Mouse (Mus musculus): ENCODE data around the gene Pnpla2.
A peak's percentile ranks its signal among the peaks of the same experiment; 100 is the strongest.
"Not testable (repeated sequence)": the region's sequence is repeated elsewhere in the genome, so short reads cannot be mapped to it uniquely, and the experiment has no call there.

Pnpla2 gene

DNA sequence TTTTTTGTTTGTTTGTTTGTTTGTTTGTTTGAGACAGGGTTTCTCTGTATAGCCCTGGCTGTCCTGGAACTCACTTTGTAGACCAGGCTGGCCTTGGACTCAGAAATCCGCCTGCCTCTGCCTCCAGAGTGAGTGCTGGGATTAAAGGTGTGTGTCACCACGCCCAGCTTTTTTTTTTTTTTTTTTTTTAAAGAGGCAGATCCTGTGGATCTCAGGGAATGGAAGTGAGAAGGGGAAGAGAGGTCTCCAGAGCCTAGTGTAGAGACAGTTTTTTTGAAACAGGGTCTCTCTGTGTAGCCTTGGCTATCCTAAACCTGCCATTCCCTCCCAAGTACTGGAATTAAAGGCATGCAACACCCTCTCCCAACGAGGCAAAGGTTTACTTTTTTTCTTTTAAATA is 8.6 kb upstream of the Pnpla2 start:
- not testable (repeated sequence) for DNase-seq (ENCODE audit: extremely low read depth, low read depth, low spot score)

DNA sequence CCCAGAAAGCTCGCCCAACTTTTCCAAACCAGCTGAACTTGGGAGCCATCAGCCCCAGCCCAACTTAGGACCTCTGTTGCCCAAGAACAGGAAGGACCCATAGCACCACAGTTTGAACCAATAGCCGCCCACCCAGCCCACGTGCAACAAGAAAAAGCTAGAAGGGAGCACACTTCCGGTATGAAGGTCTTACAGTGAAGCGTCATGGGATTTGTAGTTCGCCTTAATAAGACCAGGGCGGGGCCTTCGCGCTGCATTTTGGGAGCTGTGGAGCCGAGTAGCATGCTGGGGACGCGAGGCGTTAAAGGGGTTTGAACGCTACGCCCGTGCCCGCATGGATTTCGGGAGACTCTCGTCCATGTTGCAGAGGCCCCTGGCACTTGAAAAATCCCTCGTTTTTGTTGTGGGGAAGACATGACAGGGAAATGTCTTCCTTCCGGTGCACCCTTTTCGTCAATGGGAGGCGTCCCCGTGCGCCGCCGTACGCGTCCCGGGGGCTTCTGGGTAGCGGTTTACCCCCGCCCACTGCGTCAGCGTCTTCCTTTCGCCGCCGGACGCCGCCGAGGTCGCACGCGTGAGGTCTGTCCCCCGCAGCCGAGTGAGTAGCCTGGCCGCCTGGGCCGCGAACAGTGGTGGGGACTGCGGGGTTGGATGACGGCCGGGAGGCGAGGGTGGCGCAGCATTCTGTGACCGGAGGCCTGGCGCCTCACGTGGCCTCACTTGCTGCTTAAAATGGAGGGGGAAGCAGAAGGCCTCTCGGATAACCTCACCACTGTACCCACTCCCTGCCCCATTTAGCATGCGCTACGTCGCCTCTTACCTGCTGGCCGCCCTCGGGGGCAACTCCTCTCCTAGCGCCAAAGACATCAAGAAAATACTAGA is 7.6 kb upstream of the Pnpla2 start, which contains the start of gene Rplp2:
Gene Rplp2, plus strand, starts transcription at position 261 of the 882 bp plus-strand sequence.
- DNase-seq (ENCODE audit: extremely low read depth, low read depth, low spot score), result no peak

DNA sequence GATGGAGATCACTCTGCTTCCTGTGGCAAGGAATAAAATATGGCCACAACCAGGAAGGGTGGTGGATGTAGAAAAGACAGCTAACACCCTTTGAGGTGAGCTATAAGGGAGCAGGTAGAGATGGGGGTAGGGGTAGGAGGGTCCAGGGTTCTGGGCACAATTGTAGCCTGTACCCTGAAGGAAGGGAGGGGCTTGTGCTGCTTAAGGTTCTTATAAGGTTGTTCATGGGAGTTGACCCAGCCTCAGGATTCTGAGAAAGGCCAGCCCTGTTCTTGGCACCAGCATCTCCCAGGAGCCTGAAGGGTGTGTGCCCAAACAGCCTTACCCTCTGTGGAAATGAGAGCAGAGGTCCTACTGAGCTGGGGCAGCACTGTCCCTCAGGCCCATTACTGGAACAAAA is 3.1 kb upstream of the Pnpla2 start:
- DNase-seq (ENCODE audit: extremely low read depth, low read depth, low spot score), result no peak

DNA sequence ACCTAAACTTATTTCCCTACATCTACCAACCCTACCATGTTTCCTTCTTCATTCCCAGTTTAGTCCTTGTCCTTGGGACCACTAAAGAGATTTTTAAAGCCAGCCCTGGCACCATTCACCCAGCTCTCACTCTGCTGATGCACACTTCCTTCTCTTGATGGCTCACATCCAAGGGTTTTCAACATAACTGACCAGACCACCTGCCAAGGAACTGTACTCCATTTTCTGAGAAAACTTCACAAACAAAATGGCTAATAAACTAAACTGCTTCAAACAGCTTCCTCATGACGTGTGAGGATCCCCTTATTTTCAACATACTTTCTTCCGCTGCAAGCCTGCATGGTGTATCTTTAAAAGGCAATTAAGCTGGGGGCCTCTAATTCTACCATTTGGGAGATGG is 1.4 kb upstream of the Pnpla2 start:
- DNase-seq (ENCODE audit: extremely low read depth, low read depth, low spot score), result no peak

DNA sequence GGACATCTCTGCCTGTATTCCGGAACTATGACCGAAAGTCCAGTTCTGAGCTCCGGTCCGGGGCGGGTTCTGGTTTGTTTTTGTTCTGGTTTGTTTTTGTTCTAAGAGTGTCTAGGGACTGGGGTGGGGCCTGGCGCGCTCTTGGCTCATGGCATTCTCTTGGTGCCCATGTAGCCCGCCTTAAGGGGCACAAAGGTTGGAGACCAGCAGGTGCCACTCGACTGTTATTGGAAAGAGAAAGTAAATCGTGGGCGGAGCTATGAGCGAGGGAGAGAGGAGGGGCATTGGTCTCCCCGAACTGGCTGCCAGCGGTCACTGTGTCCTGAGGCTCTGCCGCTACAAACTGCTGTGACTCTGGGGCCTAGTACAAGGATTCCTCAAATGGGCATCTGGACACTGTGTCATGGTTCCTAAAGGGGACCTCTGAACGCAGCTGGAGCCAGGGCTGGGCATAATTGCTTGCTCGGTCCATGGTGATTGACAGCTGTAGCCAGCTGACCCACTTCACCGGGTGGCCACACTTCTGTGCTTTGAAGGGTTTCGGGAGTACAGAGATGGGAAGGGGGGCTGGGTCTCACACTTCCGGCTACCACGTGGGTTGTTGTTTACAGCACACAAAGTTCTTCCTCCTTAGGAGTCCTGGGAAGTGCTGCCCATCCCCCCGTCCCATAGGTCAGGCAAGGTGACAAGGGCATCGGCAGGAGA is 764 bp downstream of the Pnpla2 start:
- no peak for DNase-seq (ENCODE audit: extremely low read depth, low read depth, low spot score)

- no peak for DNase-seq (ENCODE audit: extremely low read depth, low read depth, low spot score)
Measured at GRCm38 (mm10) chr7:141456739-141457138, 1.7 kb downstream of the Pnpla2 start.

DNA sequence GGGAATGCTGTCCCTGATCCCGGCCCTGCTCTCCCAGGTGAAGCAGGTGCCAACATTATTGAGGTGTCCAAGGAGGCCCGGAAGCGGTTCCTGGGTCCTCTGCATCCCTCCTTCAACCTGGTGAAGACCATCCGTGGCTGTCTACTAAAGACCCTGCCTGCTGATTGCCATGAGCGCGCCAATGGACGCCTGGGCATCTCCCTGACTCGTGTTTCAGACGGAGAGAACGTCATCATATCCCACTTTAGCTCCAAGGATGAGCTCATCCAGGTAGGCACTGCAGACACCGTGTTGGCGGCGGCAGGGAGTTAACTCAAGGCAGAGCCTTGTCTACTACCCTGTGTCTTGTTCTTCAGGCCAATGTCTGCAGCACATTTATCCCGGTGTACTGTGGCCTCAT is 2.2 kb downstream of the Pnpla2 start:
- no peak for DNase-seq (ENCODE audit: extremely low read depth, low read depth, low spot score)

GRCm38 (mm10) chr7:141457986-141458660 is 3.1 kb downstream of the Pnpla2 start:
- DNase-seq (ENCODE audit: extremely low read depth, low read depth, low spot score), result no peak

DNA sequence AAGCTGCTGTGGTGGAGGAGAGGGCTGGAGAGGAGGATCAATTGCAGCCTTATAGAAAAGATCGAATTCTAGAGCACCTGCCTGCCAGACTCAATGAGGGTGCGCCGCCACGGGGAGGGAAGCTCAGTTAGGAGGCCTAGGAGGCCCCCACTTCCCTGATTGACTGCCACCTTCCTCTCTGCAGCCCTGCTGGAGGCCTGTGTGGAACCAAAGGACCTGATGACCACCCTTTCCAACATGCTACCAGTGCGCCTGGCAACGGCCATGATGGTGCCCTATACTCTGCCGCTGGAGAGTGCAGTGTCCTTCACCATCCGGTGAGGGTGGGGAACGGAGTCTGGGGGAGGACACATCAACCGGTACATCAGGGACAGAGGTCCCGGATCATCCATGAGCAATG is 3.7 kb downstream of the Pnpla2 start:
- no peak for DNase-seq (ENCODE audit: extremely low read depth, low read depth, low spot score)

GRCm38 (mm10) chr7:141459301-141459711 is 4.3 kb downstream of the Pnpla2 start:
- no peak for DNase-seq (ENCODE audit: extremely low read depth, low read depth, low spot score)

- no peak for DNase-seq (ENCODE audit: extremely low read depth, low read depth, low spot score)
Measured at GRCm38 (mm10) chr7:141460001-141460390, 5.0 kb downstream of the Pnpla2 start.

DNA sequence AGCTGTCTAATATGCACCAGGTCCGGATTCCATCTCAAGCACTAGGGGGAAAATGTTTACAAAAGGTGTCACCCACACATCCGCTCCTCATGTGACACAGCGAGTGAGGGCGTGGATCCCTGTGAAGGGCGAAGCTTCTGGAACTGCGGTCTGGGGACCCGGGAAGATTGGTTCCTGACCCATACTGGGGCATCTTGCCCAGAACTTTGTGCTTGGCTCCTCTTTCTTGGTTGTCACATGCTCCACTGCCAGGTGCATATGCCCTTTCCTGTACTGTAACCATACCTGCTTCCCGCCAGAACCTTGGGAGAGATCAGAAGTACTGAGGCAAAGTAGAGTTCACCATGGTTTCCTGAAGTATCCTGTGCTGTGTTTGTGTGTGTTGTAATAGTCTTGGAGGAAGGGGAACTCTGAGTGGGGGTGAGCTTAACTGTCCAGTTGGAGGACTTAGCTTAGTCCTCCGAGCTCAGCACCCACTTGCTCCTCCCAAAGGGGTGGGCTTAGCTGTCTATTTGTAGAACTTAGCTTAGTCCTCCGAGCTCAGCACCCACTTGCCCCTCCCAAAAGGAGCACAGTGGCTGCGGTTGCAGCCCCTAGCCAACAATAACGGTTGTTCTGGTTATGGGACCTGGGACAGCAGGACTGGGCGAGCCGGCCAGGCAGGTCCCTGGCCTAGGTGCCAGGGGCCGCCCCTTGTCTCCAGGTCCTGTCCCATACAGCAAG is 5.6 kb downstream of the Pnpla2 start, which contains the start of gene Cracr2b:
Gene Cracr2b, plus strand, starts transcription at position 704 of the 723 bp plus-strand sequence.
- DNase-seq (ENCODE audit: extremely low read depth, low read depth, low spot score), result peak; percentile 97

DNA sequence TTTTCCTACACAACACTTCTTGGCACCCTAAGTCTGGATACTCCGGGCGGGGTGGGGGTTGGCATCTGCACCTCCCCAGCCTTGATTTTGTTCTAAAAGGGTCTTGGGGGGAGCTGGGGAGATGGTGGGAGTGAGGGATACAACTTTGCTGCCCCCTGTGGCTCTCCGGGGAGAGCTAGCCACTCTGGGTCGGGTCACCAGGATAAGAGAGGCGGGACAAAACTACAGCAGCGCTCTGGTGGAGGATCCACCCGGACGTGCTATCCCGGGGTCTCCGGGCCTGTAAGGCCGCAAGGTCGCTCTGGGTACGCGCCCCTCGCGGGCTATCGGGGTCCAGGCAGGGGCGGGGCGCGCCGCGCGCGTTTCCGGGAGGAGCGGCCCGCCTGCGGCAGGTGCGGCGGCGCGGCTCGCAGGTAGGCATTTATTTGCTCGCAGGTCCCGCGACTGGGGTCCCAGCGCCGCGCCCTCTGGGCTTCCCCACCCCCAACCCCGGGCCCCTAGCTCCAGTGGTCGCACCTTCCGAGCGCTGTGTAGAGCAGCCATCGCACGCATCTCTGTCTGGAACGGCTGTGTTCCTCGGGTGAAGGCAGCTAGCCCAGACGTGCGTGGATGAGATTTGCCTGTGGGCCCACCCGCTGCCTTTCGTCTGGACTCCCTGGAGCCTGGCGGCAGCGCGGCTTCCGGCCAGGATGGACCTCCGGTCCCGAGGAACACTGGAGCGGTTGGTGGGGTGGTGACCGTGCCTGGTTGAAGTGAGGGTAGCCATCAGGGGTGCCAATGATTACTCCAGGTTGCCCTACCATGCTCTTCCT is 6.7 kb downstream of the Pnpla2 start:
- no peak for DNase-seq (ENCODE audit: extremely low read depth, low read depth, low spot score)

- DNase-seq (ENCODE audit: extremely low read depth, low read depth, low spot score), result peak; percentile 89
Measured at GRCm38 (mm10) chr7:141462333-141462821, 7.4 kb downstream of the Pnpla2 start.

DNA sequence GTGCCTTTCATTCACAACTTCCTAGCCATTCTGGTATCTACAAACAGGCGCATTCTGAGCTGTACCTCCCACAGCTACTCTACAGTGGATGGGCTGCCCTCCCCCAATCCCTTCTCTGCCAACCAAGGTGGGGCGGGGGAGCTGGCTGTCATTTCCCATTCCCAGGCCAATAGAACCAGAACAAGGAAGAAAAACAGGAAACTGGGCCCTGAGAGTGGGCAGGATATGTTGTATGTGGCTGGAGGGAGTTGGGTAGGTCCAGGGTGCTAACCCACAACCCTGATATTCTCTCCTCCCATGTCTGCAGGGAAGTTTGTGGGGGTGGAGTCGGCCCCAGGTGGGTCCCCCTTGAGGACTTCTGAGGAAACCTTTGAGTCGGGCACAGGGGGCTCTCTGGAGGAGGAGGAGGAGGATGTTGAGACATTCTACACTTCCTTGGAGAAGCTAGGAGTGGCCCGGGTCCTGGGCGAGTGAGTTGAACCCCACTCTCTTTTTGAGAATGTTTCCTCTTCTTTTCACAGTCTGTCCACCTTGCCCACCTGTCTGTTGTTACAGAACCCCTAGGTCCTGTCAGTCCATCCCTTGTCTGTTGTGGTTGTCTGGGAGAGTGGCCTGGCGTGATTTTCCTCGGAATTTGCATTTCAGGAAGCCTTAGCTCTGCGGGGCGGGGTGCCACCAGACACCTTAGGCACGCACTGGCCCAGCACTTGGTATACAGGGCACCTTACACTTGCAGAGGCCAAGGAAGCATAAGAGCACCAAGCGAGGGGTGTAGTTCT is 9.0 kb downstream of the Pnpla2 start:
- no peak for DNase-seq (ENCODE audit: extremely low read depth, low read depth, low spot score)

DNA sequence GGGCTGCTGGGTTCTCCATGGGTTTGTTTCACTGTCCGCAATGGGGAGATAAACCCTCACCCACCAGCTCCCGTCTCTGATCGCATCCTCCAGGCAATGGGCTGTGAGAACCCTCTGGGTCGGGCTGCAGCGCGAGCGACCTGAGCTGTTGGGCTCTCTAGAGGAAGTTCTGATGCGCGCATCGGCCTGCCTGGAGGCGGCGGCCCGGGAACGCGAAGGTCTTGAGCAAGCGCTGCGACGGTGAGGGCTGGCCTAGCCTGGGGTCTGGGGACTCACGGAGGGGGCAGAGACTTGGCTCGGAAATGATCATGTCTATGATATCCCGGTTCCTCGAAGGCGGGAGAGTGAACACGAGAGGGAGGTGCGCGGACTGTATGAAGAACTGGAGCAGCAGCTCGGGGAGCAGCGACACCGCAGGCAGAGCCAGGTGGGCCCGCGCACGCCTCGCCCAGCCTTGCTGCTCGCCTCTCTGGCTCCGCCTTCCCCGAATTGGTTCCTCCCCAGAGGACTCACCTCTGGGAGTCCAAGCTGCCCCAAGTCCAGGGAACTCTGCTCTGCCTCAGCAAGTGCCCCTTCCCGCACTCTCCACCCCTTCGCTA is 9.7 kb downstream of the Pnpla2 start:
- no peak for DNase-seq (ENCODE audit: extremely low read depth, low read depth, low spot score)

DNA sequence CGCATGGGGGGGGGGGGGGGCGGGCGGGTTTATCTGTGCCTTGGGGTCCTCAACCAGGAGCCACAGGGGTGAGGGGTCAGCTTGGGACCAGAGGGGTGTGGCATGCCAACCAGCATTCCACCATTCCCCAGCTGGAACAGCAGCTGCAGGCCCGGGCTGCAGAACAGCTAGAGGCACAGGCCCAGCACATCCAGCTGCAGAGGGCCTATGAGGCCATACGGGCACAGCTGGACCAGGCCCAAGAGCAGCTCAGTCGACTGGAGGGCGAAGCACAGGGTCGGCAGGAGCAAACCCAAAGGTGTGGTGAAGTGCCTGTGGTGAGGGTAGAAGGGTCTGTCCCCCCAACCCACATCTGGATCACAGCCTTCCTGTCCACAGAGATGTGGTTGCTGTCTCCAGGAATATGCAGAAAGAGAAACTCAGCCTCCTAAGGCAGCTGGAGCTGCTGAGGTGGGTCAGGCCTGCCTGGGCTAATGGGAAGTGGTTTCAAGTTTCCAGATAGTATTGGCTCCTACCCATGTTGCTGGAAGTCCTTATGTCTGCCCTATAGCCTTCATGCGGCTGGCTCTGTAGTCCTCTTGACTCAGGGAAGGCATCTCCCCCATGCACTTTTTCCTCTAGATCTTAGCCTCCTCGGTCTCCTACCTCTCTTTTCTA is 10.5 kb downstream of the Pnpla2 start:
- DNase-seq (ENCODE audit: extremely low read depth, low read depth, low spot score), result no peak

- no peak for DNase-seq (ENCODE audit: extremely low read depth, low read depth, low spot score)
Measured at GRCm38 (mm10) chr7:141466045-141466394, 11.0 kb downstream of the Pnpla2 start.

Measured in fat pad, adult 2 months (tissue).